Mouse (Mus musculus) lung, adult 2 months (tissue): ENCODE measurements at regions not wholly inside any gene's neighbourhood (a gene's known extent, or its start where the extent isn't known, plus 50 kb on each side); places are given as distances from the start of the nearest gene placed in this dataset.

Experiments
- DNase-seq: peaks from one replicate; pipeline ENCODE4 v3.0.0; 2022
- H3K4me1 ChIP-seq: fragments of 200-500 bp; 2 replicates; pipeline ENCODE4 v1.6.1; 2011; ENCODE audit warnings: low read length; ENCODE audit not compliant: control insufficient read depth, insufficient read depth
- H3K4me3 ChIP-seq: fragments of 200-500 bp; replicated peaks from 2 replicates; pipeline ENCODE3; 2011; ENCODE audit warnings: low read depth, mild to moderate bottlenecking, control low read depth, low read length; ENCODE audit errors: extremely low read depth
- CTCF ChIP-seq: fragments of 200-500 bp; IDR thresholded peaks from 2 replicates; pipeline ENCODE4 v1.5.1; 2011; ENCODE audit warnings: mild to moderate bottlenecking, low read length, control low read depth; ENCODE audit not compliant: insufficient read depth
- POLR2A ChIP-seq: fragments of 200-500 bp; IDR thresholded peaks from 2 replicates; pipeline ENCODE4 v1.6.1; 2011; ENCODE audit warnings: low read depth, mild to moderate bottlenecking, control low read depth, low read length, borderline replicate concordance; ENCODE audit errors: extremely low read depth
- WGBS: fragments of 180-500 bp; shearing (Covaris S2); methylation state at CpG from one replicate; pipeline ENCODE4 v1.1.7; 2018; 5-methylcytosine and 5-hydroxymethylcytosine counted together

GRCm38 (mm10) chr8:34451211-34452000 lies 339.9 kb upstream of the Gm10131 start:
- no peak overlapping the region for H3K4me3 ChIP-seq
- DNase-seq, result no peak
- H3K4me1 ChIP-seq, result no peaks in the 10 kb centered on the region; the same call in 1 of the 2 replicates
- WGBS, result 50% methylated on average over 6 of the region's 6 CpGs
- TF ChIP-seq CTCF (no peak), POLR2A (no peak)

DNA sequence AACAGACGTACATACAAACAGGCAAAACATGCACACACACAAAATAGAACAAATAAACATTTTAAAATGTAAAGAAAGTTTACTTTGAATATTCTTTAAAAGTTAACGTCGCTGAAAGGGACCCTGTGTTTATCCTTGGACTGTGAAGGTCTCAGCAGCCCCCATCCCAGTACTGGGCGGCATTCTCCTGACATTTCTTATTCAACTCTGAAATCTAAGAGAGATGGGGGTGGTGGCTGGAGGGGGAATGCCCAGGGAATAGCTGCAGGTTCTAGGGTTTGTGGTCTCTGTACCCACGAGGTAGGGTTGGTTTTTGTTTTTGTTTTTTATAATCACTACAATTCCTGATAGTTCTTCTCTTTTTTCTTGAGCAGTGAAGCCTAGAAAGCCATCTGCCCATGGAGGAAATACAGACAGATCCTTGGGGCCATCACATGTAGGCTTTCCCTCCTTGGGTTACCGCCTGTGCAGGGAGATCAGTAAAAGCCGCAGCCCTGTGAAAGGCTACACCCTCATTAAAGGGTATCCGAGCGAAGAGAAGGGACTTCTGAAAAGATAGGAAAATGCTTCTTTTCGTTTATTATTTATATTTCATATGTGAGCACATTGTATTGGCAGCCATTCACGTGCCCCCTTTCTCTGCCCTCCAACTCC lies 338.0 kb upstream of the Gm10131 start:
- TF ChIP-seq CTCF (no peak), POLR2A (no peak)
- DNase-seq, result no peak
- 89% methylated on average over 11 of the region's 11 CpGs for WGBS
- H3K4me1 ChIP-seq, result no peaks in the 10 kb centered on the region; the same call in 1 of the 2 replicates
- H3K4me3 ChIP-seq, result no peak overlapping the region

- no peaks in the 10 kb centered on the region; the same call in 1 of the 2 replicates for H3K4me1 ChIP-seq
- H3K4me3 ChIP-seq, result no peak overlapping the region
- WGBS, result 21% methylated on average over 18 of the region's 18 CpGs
- no peak for DNase-seq
- no peak for TF ChIP-seq POLR2A
- TF ChIP-seq CTCF, result no peak
These were observed 336.6 kb upstream of the Gm10131 start for GRCm38 (mm10) chr8:34447880-34448830.

DNA sequence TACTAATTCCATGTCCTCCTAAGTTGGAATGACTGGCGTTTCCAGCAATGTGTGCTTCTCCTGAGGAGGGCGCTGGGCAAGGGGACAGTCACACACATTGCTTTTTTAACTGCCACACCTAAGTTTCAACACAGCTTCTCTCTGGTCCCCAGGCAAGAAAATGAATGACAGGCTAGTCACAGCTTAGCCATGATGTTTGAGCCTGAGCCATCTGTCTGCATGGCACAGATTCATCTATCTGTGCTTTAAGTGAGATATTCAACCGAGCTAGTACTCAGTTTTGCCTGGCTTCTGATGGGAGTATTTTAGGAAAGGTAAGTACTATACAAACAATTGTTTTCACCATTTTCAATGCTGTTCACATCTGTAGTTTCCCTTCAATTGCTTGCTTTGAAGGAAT lies 331.2 kb upstream of the Gm10131 start:
- no peaks in the 10 kb centered on the region; the same call in 1 of the 2 replicates for H3K4me1 ChIP-seq
- H3K4me3 ChIP-seq, result no peak overlapping the region
- 89% methylated on average over 3 of the region's 3 CpGs for WGBS
- no peak for DNase-seq
- no peak for TF ChIP-seq POLR2A
- no peak for TF ChIP-seq CTCF

- WGBS, result 81% methylated on average over 3 of the region's 3 CpGs
- Histone ChIP-seq H3K4me1 (no peaks in the 10 kb centered on the region), H3K4me3 (no peak overlapping the region)
- TF ChIP-seq CTCF, result no peak
- no peak for TF ChIP-seq POLR2A
- no peak for DNase-seq
These were observed 330.2 kb upstream of the Gm10131 start for GRCm38 (mm10) chr8:34441756-34442155.

DNA sequence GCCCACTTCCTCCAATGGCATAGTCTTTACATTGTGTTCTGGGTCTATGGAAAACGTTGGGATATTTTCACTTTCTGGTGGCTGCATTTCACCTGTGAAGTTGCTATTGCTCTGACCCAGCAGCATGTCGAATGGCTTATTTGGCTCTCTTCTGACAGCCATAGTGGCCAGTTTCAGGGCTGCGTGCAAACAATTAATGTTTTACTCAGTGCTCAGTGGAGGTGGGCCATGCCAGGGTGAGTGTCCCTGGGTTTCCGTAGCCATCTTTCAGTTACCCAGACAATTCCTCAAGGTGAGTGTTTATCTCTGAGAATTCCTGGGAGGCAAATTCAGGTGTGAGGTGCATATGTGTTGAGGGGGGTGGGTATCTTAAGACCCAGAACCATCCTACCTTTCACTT lies 329.2 kb upstream of the Gm10131 start:
- TF ChIP-seq POLR2A, result no peak
- no peak for TF ChIP-seq CTCF
- H3K4me3 ChIP-seq, result no peak overlapping the region
- DNase-seq, result no peak
- WGBS, result 73% methylated on average over 4 of the region's 4 CpGs
- no peaks in the 10 kb centered on the region for H3K4me1 ChIP-seq

GRCm38 (mm10) chr8:34438771-34439170 lies 327.2 kb upstream of the Gm10131 start:
- 84% methylated on average over 2 of the region's 2 CpGs for WGBS
- DNase-seq, result no peak
- Histone ChIP-seq H3K4me3 (no peak overlapping the region), H3K4me1 (no peaks in the 10 kb centered on the region)
- no peak for TF ChIP-seq POLR2A
- no peak for TF ChIP-seq CTCF

GRCm38 (mm10) chr8:34431985-34432384 lies 320.4 kb upstream of the Gm10131 start:
- no peak for TF ChIP-seq CTCF
- TF ChIP-seq POLR2A, result no peak
- WGBS, result 78% methylated on average over 7 of the region's 7 CpGs
- no peaks in the 10 kb centered on the region for H3K4me1 ChIP-seq
- DNase-seq, result no peak
- H3K4me3 ChIP-seq, result no peak overlapping the region

DNA sequence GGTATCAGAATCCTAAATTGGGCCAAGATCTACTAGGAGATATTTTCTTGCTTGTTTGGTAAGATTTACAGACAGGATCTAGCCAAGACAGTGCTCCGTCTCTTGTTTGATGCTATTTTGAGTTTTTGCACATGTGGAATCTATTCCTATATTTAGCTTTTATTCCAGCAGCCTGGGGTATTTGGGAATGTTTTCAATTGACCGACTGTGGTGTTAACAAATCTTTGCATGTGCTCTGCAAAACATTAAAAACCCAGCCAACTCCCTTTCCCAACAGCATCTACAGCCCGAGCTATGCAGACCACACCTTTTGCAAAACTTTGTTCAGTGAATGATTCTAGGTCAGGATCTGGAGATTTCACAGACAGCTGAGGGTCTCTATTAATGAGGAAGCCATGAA lies 317.7 kb upstream of the Gm10131 start:
- 69% methylated on average over 3 of the region's 3 CpGs for WGBS
- DNase-seq, result no peak
- Histone ChIP-seq H3K4me1 (peaks cover 1% of the 10 kb centered on the region; the same call in 1 of the 2 replicates), H3K4me3 (no peak overlapping the region)
- TF ChIP-seq POLR2A, result no peak
- TF ChIP-seq CTCF, result no peak

DNA sequence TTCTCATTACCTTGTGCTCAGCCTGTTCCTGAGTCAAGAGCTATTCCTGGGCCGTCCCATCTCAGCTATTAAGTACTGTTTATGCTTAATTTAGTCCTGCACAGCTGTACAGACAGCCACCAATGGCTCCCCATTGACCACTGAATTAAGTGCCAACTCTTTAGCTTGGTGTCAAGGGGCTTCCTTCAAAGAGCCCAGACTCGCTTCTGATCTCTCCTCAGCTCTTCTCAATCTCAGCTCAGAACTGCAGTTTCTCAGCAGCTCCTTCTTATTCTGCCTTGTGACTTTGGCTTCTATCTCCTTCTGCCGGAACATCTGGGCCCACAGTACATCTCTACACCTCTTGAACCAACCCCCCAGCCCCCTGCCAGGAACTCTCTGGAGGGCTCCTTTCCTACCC lies 290.0 kb upstream of the Gm10131 start:
- H3K4me1 ChIP-seq, result no peaks in the 10 kb centered on the region
- no peak for DNase-seq
- no peak overlapping the region for H3K4me3 ChIP-seq
- TF ChIP-seq POLR2A (no peak), CTCF (no peak)
- WGBS, result 79% methylated on average over 3 of the region's 3 CpGs
